Mouse (Mus musculus): ENCODE measurements around the gene Sgo1.
"Not testable (repeated sequence)": the region's sequence is repeated elsewhere in the genome, so short reads cannot be mapped to it uniquely, and the experiment has no call there.

Sgo1 gene
- long read RNA-seq, experiment 1: 0 reads
- long read RNA-seq, experiment 2, partial matches to known transcripts: 1 of 2 reads
- long read RNA-seq, experiment 2, other reads (novel, unspliced or antisense): 1 of 2 reads

- intact Hi-C loops (cut with DNase I): no loop called here
These were observed at the start of gene Sgo1 for GRCm38 (mm10) chr17:53688877-53689802. TSS of gene Sgo1 (minus strand) at chr17:53689333.

- intact Hi-C loops (cut with DNase I): not testable (repeated sequence)
These were observed 29.8 kb upstream of the Sgo1 start for GRCm38 (mm10) chr17:53718916-53719315.

GRCm38 (mm10) chr17:53718474-53718873, 29.3 kb upstream of the Sgo1 start:
- intact Hi-C loops (cut with DNase I): no loop called here

- intact Hi-C loops (cut with DNase I): not testable (repeated sequence)
These were observed 26.0 kb upstream of the Sgo1 start for GRCm38 (mm10) chr17:53715161-53715560.

GRCm38 (mm10) chr17:53714453-53714852, 25.3 kb upstream of the Sgo1 start:
- intact Hi-C loops (cut with DNase I): no loop called here

GRCm38 (mm10) chr17:53697521-53697920, 8.4 kb upstream of the Sgo1 start:
- intact Hi-C loops (cut with DNase I): not testable (repeated sequence)

GRCm38 (mm10) chr17:53694039-53694438, 4.9 kb upstream of the Sgo1 start:
- intact Hi-C loops (cut with DNase I): no loop called here

- intact Hi-C loops (cut with DNase I): no loop called here
These were observed 813 bp upstream of the Sgo1 start for GRCm38 (mm10) chr17:53689946-53690345.

- intact Hi-C loops (cut with DNase I): no loop called here
These were observed 812 bp downstream of the Sgo1 start for GRCm38 (mm10) chr17:53688321-53688720.

GRCm38 (mm10) chr17:53678716-53679115, 10.4 kb downstream of the Sgo1 start:
- intact Hi-C loops (cut with DNase I): loop anchor here (5.0 kb wide), 1 partner anchor 154 kb away; no protein-coding TSS in a partner anchor

GRCm38 (mm10) chr17:53670453-53670852, 18.7 kb downstream of the Sgo1 start:
- intact Hi-C loops (cut with DNase I): no loop called here

- intact Hi-C loops (cut with DNase I): no loop called here
These were observed 24.3 kb downstream of the Sgo1 start for GRCm38 (mm10) chr17:53664703-53665382.

GRCm38 (mm10) chr17:53664267-53664666, 24.9 kb downstream of the Sgo1 start:
- intact Hi-C loops (cut with DNase I): no loop called here

GRCm38 (mm10) chr17:53661056-53661840, 27.9 kb downstream of the Sgo1 start:
- intact Hi-C loops (cut with DNase I): no loop called here

GRCm38 (mm10) chr17:53659738-53660137, 29.4 kb downstream of the Sgo1 start:
- intact Hi-C loops (cut with DNase I): no loop called here

- intact Hi-C loops (cut with DNase I): no loop called here
These were observed 29.9 kb downstream of the Sgo1 start for GRCm38 (mm10) chr17:53659230-53659629.

- intact Hi-C loops (cut with DNase I): no loop called here
These were observed 30.5 kb downstream of the Sgo1 start for GRCm38 (mm10) chr17:53658668-53659067.

- intact Hi-C loops (cut with DNase I): not testable (repeated sequence)
These were observed 31.7 kb downstream of the Sgo1 start for GRCm38 (mm10) chr17:53657391-53657790.

- intact Hi-C loops (cut with DNase I): no loop called here
These were observed 32.7 kb downstream of the Sgo1 start for GRCm38 (mm10) chr17:53656369-53656860.

- intact Hi-C loops (cut with DNase I): no loop called here
These were observed 33.2 kb downstream of the Sgo1 start for GRCm38 (mm10) chr17:53655959-53656358.

GRCm38 (mm10) chr17:53655081-53655480, 34.1 kb downstream of the Sgo1 start:
- intact Hi-C loops (cut with DNase I): no loop called here
